Mouse (Mus musculus) midbrain, embryonic 11.5 days (tissue): ENCODE results near the gene Cldn7. TPM values are rescaled to one million over a fixed set of nuclear protein-coding genes. Genes with fewer than 3 reads are reported as not detected.

Experiments
- ATAC-seq: fragments of 200-750 bp; cut with Nextera tagmentation; 2 replicates; pipeline ENCODE4 v1.8.0; 2017; ENCODE audit warnings: moderate TSS enrichment, moderate library complexity; ENCODE audit not compliant: low FRiP score
- DNase-seq: peaks from one replicate; pipeline ENCODE4 v3.0.0; 2015; ENCODE audit warnings: low spot score; ENCODE audit errors: missing footprints
- H3K27ac ChIP-seq: fragments of 300-500 bp; sonication (generic); 2 replicates; pipeline ENCODE4 v1.5.1; 2014; ENCODE audit warnings: low read depth, low read length
- H3K27me3 ChIP-seq: fragments of 300-500 bp; sonication (generic); 2 replicates; pipeline ENCODE4 v1.6.1; 2014; ENCODE audit warnings: mild to moderate bottlenecking, low read length, moderate library complexity, mixed read lengths; ENCODE audit not compliant: control insufficient read depth, insufficient read depth
- H3K36me3 ChIP-seq: fragments of 300-500 bp; sonication (generic); 2 replicates; pipeline ENCODE4 v1.6.1; 2014; ENCODE audit warnings: mild to moderate bottlenecking, low read length, moderate library complexity, mixed read lengths; ENCODE audit not compliant: control insufficient read depth, insufficient read depth
- H3K4me1 ChIP-seq: fragments of 300-500 bp; sonication (generic); 2 replicates; pipeline ENCODE4 v1.6.1; 2014; ENCODE audit warnings: low read length; ENCODE audit not compliant: control insufficient read depth, insufficient read depth
- H3K4me2 ChIP-seq: fragments of 300-500 bp; sonication (generic); 2 replicates; pipeline ENCODE4 v1.6.1; 2014; ENCODE audit warnings: mild to moderate bottlenecking, moderate library complexity
- H3K4me3 ChIP-seq: fragments of 300-500 bp; sonication (generic); 2 replicates; pipeline ENCODE4 v1.5.1; 2014; ENCODE audit warnings: low read depth, low read length
- H3K9ac ChIP-seq: fragments of 300-500 bp; sonication (generic); 2 replicates; pipeline ENCODE4 v1.6.1; 2014; ENCODE audit warnings: low read length
- H3K9me3 ChIP-seq: fragments of 300-500 bp; sonication (generic); 2 replicates; pipeline ENCODE4 v1.6.1; 2016; ENCODE audit warnings: low read length; ENCODE audit not compliant: control insufficient read depth
- WGBS: fragments of 180-500 bp; shearing (Covaris S2); extraction: QIAGEN DNeasy Blood & Tissue Kit; methylation state at CpG from one replicate; pipeline ENCODE4 v1.1.7; 2014; 5-methylcytosine and 5-hydroxymethylcytosine counted together
- polyA plus RNA-seq: library from polyadenylated mRNA; unstranded; fragments of >200 nt; fragmentation: Nextera tagmentation; extraction: Ambion mirVana; gene quantifications from 2 replicates; pipeline ENCODE4 v1.2.1, GENCODE M21; 2014

Cldn7 gene
- polyA plus RNA-seq, 1 experiment from 2014 or later: 2.3 TPM

DNA sequence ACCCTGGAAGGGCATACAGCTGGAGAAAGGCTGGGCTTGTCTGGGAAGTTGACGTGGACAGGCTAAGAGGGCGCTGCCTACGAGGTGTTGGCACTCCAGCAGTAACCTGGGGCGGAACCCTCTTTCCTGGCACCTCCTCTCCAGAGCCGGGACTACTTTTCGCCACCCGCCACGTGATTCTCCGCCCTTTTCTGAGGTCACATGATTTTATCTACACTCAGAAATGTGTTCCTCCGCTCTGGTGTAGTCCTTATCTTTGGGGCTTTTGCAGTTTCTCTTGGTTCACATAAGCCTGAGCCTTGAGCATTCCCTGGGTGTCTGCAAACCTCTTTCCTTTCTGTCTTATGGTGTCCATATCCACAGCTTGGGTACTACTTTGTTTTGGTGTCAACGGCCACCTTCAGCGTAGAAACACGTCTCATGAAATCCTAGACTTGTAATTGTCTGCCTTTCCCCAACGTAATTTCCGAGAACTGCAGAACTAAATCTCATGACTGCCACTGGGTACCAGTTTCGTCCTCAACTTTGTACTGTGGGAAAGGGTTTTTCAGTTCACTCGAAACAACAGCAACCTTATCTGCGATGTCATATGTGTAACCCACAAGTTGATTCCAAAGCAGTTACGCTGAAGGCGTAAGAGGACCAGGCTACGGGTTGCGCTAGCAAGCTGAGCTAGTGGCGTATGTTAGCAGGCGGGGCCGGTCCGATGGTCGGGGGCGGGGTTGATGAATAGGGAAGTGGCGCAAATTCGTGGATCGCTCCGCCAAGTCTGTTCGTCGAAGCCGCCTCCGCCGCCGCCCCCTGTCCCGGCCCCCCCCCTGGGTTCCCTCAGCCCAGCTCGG, 26.5 kb downstream of the Cldn7 start, which contains the start of gene Gabarap:
Gabarap (plus strand) TSS at position 294 of the 842 bp plus-strand sequence.
- Histone ChIP-seq H3K9me3 (no peaks in the 10 kb centered on the region), H3K27me3 (no peaks in the 10 kb centered on the region), H3K4me1 (peaks cover 8% of the 10 kb centered on the region), H3K4me3 (peak within 1 kb of the TSS; percentile 64), H3K36me3 (peaks cover 9% of the 10 kb centered on the region), H3K9ac (peak within 1 kb of the TSS; percentile 83), H3K4me2 (peak within 1 kb of the TSS; percentile 78), H3K27ac (peak within 1 kb of the TSS; percentile 89)
- WGBS: under 1% methylated on average over 40 of the region's 40 CpGs
- ATAC-seq: peak; percentile 68
- peak; percentile 99 for DNase-seq

DNA sequence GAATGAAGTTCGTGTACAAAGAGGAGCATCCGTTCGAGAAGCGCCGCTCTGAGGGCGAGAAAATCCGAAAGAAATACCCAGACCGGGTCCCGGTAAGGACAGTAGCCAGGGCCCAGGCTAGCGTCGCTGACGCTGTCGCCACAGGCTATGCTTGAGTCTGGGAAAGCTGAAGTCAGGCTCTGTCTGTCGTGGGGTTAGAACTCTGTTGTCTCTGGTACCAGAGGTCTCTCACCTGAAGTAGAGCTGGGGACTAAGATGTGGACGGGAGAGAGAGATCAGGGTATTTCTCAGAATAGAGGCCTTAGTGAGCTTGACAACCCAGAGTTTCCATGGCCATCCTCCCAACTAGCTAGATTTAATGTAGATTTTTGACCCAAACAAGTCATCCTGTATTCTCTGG, 27.1 kb downstream of the Cldn7 start:
- DNase-seq: no peak
- Histone ChIP-seq H3K27me3 (no peaks in the 10 kb centered on the region), H3K4me2 (peak overlapping the region; percentile 78), H3K9ac (peak overlapping the region; percentile 83), H3K4me3 (peak overlapping the region; percentile 64), H3K9me3 (no peaks in the 10 kb centered on the region), H3K4me1 (peaks cover 8% of the 10 kb centered on the region), H3K36me3 (peaks cover 9% of the 10 kb centered on the region), H3K27ac (peak overlapping the region; percentile 89)
- peak; percentile 10; the same call in 1 of the 2 replicates for ATAC-seq
- WGBS: under 1% methylated on average over 15 of the region's 15 CpGs

DNA sequence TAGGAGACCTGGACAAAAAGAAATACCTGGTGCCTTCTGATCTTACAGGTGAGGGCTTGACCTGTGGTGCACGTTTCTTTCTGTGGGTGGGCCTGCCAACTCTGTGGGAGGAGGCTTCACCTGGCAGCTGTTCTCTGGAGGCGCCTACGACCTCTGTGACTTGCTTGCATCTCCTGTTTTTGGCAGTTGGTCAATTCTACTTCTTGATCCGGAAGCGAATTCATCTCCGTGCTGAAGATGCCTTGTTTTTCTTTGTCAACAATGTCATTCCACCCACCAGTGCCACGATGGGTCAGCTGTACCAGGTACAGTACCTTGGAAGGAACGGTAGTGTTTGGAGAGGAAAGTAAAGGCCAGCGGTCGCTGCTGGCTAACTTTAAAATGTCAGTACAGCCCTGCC, 27.8 kb downstream of the Cldn7 start:
- no peaks in the 10 kb centered on the region for H3K9me3 ChIP-seq
- peaks cover 9% of the 10 kb centered on the region for H3K36me3 ChIP-seq
- H3K9ac ChIP-seq: peak overlapping the region; percentile 83; the same call in 1 of the 2 replicates
- no peak overlapping the region for H3K27ac ChIP-seq
- no peaks in the 10 kb centered on the region for H3K27me3 ChIP-seq
- DNase-seq (no peak), ATAC-seq (no peak)
- WGBS: 90% methylated on average over 10 of the region's 10 CpGs
- H3K4me3 ChIP-seq: peak overlapping the region; percentile 64
- H3K4me1 ChIP-seq: peaks cover 8% of the 10 kb centered on the region
- H3K4me2 ChIP-seq: peak overlapping the region; percentile 78

DNA sequence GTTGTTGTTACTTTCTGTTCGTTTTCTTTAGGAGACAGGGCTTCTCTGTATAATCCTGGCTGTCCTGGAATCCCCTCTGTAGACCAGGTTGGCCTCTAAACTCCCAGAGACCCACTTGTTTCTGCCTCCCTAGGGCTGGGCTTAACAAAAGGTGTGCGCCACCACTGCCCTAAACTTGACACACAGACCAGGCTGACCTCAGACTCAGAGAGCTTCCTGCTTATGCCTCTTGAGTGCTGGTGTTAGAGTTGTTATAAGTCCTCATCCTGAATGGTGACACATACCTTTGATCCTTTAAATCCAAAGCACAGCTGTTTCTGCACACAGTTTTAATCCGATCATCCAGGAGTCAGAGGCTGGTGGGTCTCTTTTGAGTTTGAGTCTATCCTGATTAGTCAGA, 28.4 kb downstream of the Cldn7 start:
- no peaks in the 10 kb centered on the region for H3K27me3 ChIP-seq
- WGBS: 91% methylated on average over 3 of the region's 3 CpGs
- no peaks in the 10 kb centered on the region for H3K9me3 ChIP-seq
- peaks cover 13% of the 10 kb centered on the region for H3K4me1 ChIP-seq
- H3K4me2 ChIP-seq: peak overlapping the region; percentile 78; the same call in 1 of the 2 replicates
- ATAC-seq: no peak
- no peak overlapping the region for H3K4me3 ChIP-seq
- H3K27ac ChIP-seq: no peak overlapping the region
- peaks cover 9% of the 10 kb centered on the region for H3K36me3 ChIP-seq
- H3K9ac ChIP-seq: no peak overlapping the region
- no peak for DNase-seq

DNA sequence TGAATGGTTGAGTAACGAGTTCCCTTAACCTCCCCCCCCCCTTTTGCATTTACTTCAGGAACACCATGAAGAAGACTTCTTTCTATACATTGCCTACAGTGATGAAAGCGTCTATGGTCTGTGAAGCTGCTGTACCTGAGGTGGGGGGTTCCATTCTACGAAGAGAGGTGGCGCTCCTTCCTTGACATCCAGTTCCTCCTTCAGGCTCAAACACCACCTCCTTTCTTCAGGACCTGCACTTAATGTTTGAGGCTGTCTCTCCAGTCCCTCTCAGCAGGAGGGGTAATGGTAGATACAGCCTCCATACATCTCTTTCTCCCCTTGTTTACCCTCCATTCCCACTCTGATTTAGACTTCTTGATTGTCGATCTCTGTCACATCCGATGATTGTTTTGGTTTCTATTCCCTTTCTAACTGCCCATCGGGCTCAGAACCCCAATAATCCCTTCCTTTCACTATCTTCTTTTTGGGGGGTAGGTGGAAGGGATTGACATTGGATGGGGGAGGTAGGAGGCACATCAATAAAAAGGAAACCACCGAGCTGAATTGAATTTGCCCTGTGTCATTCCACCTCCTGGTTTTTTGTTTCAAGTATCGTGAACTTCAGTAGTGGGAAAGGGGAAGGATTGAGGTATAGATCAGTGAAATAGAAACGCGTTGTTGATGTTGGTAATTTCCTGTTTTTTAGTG, 30.0 kb downstream of the Cldn7 start:
- Histone ChIP-seq H3K9me3 (no peaks in the 10 kb centered on the region), H3K27ac (no peak overlapping the region), H3K27me3 (no peaks in the 10 kb centered on the region), H3K36me3 (peaks cover 16% of the 10 kb centered on the region), H3K4me1 (peaks cover 15% of the 10 kb centered on the region), H3K4me2 (peak overlapping the region; percentile 26; the same call in 1 of the 2 replicates), H3K4me3 (no peak overlapping the region), H3K9ac (no peak overlapping the region)
- 87% methylated on average over 11 of the region's 11 CpGs for WGBS
- DNase-seq: no peak
- no peak for ATAC-seq

DNA sequence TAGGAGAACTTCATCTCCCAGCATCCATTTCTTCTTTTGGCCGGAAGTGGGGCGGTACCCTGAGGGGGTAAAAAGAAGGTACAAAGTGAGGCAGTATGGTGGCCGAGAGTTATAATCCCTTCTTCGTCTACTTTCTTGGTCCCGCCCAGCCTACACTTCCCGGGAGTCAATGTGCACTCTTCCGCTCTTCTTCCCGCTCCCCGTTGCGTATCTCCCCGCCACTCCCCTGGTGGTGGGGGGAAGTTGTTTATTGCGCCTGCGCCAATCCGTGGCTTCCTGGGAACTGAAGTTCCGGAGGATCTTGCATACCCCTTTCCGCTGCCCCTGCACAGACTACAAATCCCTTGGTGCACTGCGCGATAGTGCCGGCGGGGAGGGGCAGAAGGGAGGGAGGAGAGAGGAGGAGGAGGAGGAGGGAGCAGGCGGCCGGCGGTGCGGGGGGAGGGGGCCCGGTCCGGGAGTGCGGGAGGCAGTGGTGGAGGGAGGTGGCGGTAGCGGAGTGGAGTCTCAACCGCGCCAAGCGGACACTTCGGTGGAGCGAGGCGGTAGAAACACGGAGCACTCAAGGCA, 30.9 kb downstream of the Cldn7 start, which contains the start of gene Phf23:
Phf23 (plus strand) TSS at position 387 of the 570 bp plus-strand sequence.
- H3K4me1 ChIP-seq: peaks cover 15% of the 10 kb centered on the region
- peak within 1 kb of the TSS; percentile 48 for H3K4me2 ChIP-seq
- H3K27ac ChIP-seq: peak within 1 kb of the TSS; percentile 94
- peaks cover 16% of the 10 kb centered on the region for H3K36me3 ChIP-seq
- H3K27me3 ChIP-seq: no peaks in the 10 kb centered on the region
- under 1% methylated on average over 36 of the region's 36 CpGs for WGBS
- peak; percentile 99 for DNase-seq
- no peaks in the 10 kb centered on the region for H3K9me3 ChIP-seq
- peak within 1 kb of the TSS; percentile 97 for H3K4me3 ChIP-seq
- ATAC-seq: peak; percentile 82
- H3K9ac ChIP-seq: peak within 1 kb of the TSS; percentile 97

DNA sequence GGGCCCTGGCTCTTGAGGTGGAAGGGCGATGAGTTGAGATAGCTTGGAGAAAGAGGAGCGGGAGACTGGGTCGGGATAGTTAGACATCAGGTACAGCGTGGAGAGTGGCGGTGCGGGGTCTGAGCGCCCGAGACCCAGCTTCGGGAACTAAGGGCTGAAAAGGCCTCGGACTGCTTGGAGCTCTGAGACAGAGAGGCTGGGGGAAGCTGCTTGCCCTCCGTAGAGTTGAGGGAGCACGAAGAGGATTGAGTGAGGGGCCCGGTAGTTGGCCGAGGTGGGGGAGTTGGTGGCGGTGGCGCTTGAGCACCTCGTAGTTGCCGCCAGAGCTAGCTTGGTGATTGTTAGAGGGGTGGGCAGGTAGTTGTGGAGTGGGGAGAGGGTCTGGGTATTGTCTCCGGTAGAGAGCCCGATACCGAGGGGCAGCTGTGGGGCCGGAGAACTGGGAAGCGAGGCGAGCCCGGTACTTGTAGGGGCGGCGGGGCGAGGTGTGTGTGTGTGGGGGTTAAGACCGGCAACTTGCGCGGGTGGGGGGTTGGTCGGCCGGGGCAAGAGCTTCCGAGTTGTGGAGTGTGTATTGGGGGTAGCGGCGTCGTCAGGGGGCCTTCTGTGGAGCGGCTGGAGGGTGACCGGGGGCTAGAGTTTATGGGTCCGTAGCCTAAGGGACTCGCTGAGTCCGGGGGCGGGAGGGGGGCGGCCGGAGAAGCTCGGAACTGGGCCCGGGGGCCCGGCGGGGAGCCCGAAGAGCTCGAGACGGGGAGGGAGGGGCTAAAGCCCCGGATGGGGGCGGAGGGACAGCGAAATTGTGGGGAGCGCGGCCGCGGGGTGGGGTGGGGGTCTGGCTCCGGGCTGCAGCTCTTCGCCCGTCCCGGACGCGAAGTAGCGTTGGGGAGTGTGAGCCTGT, 31.8 kb downstream of the Cldn7 start:
- no peaks in the 10 kb centered on the region for H3K27me3 ChIP-seq
- peak overlapping the region; percentile 97 for H3K4me3 ChIP-seq
- DNase-seq: peak; percentile 97
- peak overlapping the region; percentile 94 for H3K27ac ChIP-seq
- peaks cover 16% of the 10 kb centered on the region for H3K36me3 ChIP-seq
- H3K4me1 ChIP-seq: peaks cover 18% of the 10 kb centered on the region
- ATAC-seq: peak; percentile 1; the same call in 1 of the 2 replicates
- peak overlapping the region; percentile 97 for H3K9ac ChIP-seq
- under 1% methylated on average over 64 of the region's 66 CpGs for WGBS
- no peaks in the 10 kb centered on the region for H3K9me3 ChIP-seq
- peak overlapping the region; percentile 48 for H3K4me2 ChIP-seq

DNA sequence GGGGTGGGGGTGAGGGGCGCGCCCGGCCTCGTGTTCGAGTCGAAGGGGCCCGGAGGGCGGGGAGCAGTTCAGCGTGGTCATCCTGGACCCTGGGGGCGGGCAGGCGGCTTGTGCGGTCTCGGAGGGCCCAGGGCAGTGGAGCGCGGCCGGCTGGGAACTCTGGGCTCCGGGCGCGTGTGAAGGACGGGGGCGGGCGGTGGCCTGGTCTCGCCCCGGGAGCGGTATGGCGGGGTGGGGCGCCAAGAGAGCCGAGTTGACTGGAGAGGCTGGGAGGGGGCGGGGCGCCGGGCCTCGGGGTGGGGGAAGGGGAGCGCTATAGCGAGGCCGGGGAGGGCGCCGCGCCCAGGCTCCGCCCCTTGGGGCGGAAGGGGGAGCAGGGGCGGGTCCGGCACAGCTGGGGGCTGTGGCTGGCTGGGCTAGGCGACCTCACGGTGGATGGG, 32.5 kb downstream of the Cldn7 start:
- H3K36me3 ChIP-seq: peaks cover 16% of the 10 kb centered on the region
- peak; percentile 58 for ATAC-seq
- peaks cover 24% of the 10 kb centered on the region for H3K4me1 ChIP-seq

More for the DNA sequence above, 32.5 kb downstream of the Cldn7 start:
- peak; percentile 98 for DNase-seq
- Histone ChIP-seq H3K27me3 (no peaks in the 10 kb centered on the region), H3K9ac (peak overlapping the region; percentile 97), H3K4me3 (peak overlapping the region; percentile 97), H3K4me2 (peak overlapping the region; percentile 48), H3K9me3 (no peaks in the 10 kb centered on the region), H3K27ac (peak overlapping the region; percentile 94)
- 2% methylated on average over 38 of the region's 44 CpGs for WGBS
